Mouse (Mus musculus): ENCODE measurements around the gene Ptprr.

Ptprr gene

DNA sequence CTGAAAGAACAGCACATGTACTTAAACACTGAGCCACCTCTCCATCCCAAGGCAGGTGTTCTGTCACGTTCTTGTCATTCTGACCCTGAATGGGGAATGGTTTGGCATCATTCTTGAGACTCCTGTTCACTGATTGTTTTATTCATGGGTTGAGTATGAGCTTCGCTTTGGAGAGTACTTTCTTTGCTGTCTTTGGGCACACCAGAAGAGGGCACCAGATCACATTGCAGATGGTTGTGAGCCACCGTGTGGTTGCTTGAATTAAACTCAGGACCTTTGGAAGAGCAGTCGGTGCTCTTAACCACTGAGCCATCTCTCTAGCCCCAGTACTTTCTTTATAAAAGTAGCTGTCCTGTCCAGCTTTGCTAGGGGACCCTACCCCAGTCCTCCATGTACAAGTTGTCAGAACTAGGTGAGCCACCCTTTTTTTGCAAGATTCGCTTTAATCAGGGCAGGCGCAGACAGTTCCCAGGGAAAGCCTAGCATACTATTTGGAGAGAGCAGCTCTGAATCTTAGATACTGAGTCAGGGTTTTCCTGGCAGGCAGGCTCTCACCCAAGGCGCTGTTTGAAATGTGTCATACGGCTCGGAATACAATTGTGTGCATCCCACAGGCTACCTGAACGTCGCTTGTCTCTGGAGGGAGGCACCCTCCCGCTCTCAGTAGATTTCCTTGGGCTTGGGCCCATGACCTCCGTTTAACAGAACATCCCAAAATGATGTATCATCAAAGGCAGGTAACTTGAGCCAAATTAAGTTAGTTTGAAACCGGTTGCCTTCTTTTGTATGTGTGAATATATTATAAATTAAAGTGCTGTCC is 178.8 kb downstream of the Ptprr start:
- peak; percentile 51 for DNase-seq (ENCODE audit: low spot score)

GRCm38 (mm10) chr10:116197416-116197939 is 179.5 kb downstream of the Ptprr start:
- peak; percentile 72 for DNase-seq (ENCODE audit: low spot score)

DNA sequence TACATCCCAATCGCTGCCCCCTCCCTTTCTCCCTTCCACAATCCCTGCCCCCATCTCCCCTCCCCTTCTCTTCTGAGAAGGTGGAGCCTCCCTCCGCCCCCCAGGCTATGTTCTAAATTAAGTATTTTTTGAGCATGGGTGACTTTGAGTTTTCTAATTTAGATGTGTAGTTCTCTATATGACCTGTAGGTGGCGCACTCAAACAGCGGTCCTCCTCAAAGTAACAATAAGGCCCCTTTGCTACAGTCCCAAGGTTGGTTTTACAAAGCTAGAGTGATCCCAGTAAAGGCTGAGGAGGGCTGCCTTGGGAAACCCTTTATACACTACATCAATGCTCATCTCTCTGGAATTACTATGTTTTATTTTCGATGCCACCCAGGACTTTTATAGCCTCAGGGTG is 181.0 kb downstream of the Ptprr start:
- DNase-seq (ENCODE audit: low spot score), result peak; percentile 26

- no peak for DNase-seq (ENCODE audit: low spot score)
Measured at GRCm38 (mm10) chr10:116201542-116201941, 183.5 kb downstream of the Ptprr start.

- no peak for DNase-seq (ENCODE audit: low spot score)
Measured at GRCm38 (mm10) chr10:116205580-116206358, 187.8 kb downstream of the Ptprr start.

DNA sequence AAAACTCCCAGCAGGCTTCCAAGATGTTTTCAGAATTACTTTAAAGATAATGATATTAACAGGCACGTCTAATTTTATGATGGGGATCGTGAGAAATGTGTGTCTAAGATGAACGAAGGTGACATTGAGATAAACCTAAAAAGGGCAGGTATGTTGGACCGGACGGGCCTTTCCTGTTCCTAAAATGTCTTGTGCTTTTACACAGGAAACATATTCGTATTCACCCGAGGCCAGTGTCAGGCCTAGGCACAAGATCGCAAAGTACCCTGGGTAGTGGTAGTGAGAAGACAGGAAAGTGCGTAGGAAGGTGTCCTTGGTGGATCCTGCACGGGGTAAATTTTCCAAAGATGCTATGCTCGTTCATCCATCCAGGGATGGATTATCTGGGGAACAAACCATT is 188.4 kb downstream of the Ptprr start:
- DNase-seq (ENCODE audit: low spot score), result no peak

DNA sequence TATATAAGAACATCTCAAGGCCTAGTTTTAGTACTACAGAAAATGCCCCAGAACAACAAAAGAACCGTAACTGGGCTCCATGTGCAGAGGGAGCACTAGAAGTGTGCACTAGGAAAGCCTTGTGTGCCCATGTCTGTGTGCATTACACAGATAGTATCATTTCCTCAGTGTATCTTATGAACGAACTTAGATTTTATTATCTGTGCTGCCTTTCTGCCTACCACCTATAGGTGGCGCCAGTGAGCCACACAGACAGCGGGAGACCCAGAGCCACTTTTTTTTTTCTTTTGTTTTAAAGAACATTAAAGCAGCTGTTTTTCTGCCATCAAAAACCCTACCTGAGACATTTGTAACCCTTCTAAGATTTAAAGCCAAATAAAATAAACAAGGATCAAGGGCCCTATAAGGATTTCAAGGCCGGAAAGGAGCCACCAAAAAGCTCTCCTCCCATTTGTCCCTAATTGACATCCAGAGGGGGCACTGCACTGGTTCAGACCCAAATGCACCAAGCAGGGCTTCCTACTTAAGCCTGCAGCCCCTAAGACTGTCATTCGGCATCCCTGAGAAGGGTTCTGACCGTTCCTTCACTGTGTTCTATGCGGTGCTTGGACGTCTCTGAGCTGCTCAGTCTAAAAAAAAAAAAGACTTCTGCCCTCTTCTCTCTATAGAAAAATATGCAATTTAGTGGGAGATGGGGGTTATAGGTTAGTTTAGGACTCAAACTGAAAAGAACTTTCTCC is 190.1 kb downstream of the Ptprr start:
- peak; percentile 64 for DNase-seq (ENCODE audit: low spot score)

GRCm38 (mm10) chr10:116208727-116209115 is 190.7 kb downstream of the Ptprr start:
- DNase-seq (ENCODE audit: low spot score), result no peak

DNA sequence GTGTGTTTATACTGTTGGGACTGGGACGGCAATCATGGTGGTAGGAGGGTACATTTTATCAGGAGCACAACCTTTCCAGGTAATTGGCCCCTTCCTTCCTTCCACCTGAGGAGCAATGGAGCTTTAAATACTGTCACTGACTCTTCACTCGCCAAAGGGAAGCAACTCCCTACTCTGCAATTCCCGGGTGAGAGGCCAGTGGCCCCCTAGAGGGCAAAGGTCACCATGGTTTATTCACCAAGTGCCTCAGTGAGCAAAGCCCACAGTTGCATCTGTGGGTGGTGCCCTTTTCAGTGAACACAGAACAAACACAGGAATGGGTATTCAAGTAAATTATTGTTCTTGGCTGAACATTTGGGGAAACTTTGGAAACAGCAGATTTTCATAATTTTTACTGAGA is 194.1 kb downstream of the Ptprr start:
- DNase-seq (ENCODE audit: low spot score), result no peak

GRCm38 (mm10) chr10:116220336-116221118 is 202.5 kb downstream of the Ptprr start:
- no peak for DNase-seq (ENCODE audit: low spot score)

DNA sequence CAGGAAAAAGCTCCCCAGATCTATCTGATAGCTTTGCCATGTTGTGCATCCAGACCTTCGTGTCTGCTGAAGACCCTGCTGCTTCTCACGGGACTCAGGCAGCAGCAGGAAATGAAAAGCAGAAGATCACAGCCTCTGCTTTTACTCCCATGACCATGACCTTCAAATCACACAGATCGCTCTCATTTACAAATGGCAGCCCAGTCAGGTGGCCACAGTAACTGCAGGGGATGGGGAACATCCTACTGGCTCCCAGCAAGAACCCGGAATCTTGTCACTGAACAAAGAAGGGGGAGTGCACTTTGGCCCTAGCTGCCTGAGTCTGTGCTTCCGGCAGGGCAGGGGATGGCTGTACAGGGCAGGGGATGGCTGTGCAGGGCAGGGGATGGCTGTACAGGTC is 217.3 kb downstream of the Ptprr start:
- no peak for DNase-seq (ENCODE audit: low spot score)

- no peak for DNase-seq (ENCODE audit: low spot score)
Measured at GRCm38 (mm10) chr10:116242200-116242599, 224.2 kb downstream of the Ptprr start.

- DNase-seq (ENCODE audit: low spot score), result no peak
Measured at GRCm38 (mm10) chr10:116243373-116243772, 225.4 kb downstream of the Ptprr start.

DNA sequence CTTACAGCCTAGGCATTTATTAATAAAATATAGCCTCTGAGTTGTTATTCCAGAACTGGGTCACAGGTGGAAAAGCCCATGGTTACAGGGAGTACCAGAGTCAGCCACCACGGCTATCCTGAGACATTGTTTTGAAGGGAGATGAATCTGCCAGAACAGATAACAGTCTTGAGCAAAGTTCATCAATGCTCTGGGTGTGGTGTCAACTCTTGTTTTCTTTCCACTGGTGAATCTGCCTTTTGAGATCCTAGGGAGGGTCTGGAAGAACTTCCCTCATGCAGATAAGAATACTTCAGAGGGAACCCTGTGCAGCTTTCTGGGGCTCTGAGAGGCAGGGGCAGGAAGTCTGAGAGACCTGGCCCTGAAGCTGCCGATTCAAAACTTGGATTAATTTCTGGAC is 227.6 kb downstream of the Ptprr start:
- no peak for DNase-seq (ENCODE audit: low spot score)

GRCm38 (mm10) chr10:116252668-116253067 is 234.7 kb downstream of the Ptprr start:
- DNase-seq (ENCODE audit: low spot score), result no peak

DNA sequence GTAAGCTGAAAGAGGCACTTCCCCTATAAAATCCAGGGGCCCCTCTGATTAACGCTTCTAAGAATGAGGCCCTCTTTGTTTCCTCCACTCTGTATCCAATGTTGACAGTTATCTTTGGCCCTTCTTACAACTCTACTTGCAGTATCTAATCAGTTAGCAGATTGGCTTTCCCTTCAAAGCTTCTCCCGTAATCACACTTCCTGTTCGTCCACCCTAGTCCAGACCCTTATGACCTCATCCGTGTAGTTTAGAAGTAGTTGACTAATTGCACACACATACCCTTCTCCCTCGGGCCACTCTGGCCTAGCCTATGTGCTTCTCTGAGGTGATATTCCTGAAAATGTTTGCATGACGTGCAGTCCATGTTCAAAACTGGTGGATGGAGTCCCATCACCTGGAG is 236.0 kb downstream of the Ptprr start:
- no peak for DNase-seq (ENCODE audit: low spot score)

GRCm38 (mm10) chr10:116259298-116259697 is 241.3 kb downstream of the Ptprr start:
- no peak for DNase-seq (ENCODE audit: low spot score)

- DNase-seq (ENCODE audit: low spot score), result peak; percentile 58
Measured at GRCm38 (mm10) chr10:116260658-116261433, 242.8 kb downstream of the Ptprr start.

- no peak for DNase-seq (ENCODE audit: low spot score)
Measured at GRCm38 (mm10) chr10:116261559-116261958, 243.5 kb downstream of the Ptprr start.

GRCm38 (mm10) chr10:116264521-116264920 is 246.5 kb downstream of the Ptprr start:
- no peak for DNase-seq (ENCODE audit: low spot score)
